Mouse (Mus musculus) thymus, postnatal 10 days (tissue): ENCODE results near the gene Mon1a.

Experiments used
- DNase-seq, 2 experiments: peaks; one replicate each; pipeline ENCODE4 v3.0.0; 2021; ENCODE audit warnings: low spot score in 2 of 2

Mon1a gene

DNA sequence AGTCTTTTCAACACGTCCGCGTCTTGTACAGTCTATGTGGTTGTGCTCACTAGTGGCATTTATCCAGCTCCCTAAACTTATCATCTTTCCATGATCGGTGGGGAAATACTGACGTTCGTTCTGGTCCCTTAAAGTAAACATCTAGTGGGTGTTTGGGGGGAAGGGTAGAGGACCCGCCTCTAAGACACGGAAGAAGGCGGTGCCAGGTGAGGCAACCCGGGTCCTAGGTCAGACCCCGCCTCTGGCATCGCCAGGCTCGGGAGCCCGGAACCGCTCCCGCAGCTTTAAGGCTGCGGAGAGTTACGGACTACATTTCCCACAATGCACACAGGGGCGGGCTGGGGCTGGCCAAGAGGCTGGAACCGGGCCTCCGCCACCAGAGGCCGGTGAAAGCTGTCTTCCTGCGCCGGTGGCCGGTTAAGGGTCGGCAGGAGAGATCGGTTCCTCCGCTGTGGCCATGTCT is at the start of gene Mon1a:
Gene Mon1a (plus strand): TSS at position 348 of the 463 bp plus-strand sequence.
- peak; percentile 85 to 88 for DNase-seq

DNA sequence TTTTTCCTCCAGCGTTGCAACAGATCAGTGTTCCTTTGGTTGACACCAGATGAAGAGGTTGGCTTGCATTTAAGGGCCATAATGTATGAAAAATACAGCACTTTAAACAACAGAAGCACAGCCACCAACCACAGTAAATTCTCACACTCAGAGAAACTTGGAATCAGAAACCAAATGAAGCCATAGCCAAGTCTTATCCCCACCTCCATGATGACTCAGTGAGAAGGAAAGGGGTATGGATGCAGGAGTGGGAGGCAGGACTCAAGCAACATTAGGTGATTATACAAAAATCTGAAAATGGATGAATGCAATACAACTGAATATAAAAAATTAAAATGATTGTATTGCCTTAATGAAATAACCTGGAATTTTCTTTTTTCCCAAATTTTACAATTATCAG is 49.1 kb upstream of the Mon1a start:
- no peak for DNase-seq

DNA sequence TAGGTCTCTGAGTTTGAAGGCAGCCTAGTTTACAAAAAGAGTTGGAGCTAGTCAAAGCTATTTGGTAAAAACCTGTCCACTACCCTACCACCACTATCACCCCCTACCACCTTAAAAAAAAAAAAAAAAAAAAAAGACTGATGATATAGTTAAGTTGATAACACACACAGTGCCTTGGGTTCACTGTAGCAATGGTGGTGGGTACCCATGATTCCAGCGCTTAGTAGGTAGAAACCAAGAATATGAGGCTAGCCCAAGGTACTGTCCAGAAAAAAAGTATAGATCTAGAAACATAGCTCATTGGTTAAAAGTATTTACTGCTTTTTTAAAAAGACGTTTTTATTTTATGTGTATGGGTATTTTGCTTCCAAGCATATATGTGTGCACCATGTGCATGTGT is 45.2 kb upstream of the Mon1a start:
- no peak for DNase-seq

DNA sequence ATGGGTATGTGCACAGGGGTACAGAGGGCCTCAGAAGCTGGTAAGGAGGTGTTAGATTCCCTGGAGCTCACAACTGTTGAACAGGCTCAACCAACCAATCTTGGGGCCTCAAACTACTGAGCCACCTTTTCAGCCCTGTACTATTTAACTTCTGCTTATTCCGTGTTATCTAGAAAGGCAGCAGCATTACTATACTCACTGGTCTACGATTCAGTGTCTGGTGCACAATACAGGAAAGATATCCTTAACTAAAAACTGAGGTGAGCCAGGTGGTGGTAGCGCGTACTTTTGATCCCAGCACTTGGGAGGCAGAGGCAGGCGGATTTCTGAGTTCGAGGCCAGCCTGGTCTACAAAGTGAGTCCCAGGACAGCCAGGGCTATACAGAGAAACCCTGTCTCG is 39.0 kb upstream of the Mon1a start:
- no peak for DNase-seq

DNA sequence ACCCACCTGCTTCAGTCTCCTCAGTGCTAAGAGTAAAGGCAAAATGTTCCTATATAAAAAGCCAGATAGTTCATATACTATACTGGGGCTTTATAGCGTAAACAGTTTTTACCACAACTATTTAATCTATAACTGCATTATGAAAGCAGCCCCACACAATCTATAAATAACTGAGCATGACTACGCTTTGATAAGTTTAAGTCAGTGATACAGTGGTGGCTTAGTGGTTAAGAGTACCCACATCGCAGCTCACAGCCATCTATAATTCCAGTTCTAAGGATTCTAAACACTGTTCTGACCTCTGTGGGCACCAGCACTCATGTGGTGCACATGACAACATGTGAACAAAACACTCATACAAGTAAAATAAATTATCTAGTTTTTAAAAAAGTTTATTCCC is 29.6 kb upstream of the Mon1a start:
- no peak for DNase-seq

DNA sequence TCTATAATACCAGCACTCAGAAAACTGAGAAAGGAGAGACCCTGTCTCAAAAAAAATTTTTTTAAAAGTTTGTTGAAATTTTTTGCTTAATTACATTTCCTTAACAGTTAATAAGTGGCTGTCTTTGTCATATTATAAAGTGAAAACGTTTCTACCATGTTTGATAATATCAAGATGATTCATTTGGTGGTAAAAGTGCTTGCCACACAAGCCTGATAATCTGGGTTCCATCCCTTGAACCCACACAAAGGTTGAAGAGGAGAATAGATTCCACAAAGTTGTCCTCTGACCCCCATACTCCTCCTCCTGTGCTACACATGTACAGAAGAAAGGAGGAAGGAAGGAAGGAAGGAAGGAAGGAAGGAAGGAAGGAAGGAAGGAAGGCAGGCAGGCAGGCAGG is 23.5 kb upstream of the Mon1a start:
- no peak for DNase-seq

DNA sequence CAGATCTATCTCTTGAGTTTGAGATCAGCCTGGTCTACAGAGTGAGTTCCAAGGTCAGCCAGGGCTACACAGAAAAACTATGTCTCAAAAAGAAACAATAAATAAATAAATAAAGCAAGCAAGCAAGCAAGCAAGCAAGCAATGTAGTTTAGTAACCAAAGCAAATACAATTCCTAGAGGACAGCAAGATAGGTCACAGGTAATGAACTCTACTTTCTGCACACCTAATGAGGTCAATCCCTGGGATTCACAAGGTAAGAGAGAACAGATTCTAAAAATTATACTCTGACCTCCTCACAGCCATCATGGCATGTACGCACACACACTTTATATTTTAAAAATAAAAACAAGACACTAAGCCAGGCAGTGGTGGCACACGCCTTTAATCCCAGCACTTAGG is 21.9 kb upstream of the Mon1a start:
- no peak for DNase-seq

DNA sequence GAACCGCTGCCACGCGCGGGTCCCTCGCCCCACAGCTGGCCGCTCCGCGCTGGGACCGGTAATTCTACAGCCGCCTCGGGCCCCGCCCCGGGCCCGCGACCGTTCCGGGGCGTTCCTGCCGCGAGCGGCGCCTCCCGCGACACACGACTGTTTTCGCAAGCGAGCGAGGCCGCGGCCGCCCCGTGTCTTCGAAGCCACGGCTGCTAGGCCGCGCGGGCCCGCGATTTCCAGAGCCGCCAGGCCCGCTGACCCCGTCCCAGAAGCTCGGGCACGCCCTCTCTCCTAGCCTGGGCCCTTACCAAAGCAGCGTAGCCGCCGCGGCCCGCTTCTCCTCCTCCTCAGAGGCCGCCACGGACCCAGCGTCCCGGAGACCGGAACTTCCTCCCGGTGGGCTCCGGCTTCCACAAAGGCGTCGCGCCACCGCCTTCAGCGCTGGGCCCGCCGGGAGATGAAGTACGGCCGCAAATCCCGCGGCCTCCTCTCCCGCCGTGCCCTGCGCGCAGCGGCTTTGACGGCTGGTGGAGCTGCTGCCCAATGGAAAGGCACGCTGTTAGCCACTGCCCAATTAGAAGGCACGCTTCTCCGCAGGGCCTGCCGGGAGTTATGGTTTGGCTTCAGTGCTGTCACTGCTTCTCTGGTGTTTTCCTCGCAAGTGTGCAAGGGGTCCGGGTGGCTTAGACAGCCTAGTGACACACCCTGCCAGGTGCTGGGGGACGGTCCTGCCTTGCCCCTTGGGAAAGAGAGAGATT is 15.4 kb upstream of the Mon1a start:
- peak; percentile 90 to 93 for DNase-seq

DNA sequence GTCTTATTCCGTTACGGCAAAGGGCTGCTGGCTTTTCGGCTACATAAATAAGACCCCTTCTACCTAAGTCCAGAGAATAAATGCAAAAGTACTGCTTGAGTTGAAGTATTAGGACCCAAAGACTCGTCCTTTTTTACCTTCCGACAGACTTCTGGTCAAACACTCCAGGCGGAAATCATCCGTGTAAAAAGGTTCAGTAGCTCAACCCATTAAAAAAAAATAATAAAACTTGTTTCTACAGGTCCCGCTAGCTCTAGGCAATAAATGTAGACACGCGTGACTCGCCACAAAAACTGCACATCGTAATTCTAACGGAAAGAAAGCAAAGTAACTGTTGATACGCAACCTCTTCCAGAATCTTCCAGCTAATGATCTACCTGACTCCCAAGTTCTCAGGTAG is 14.8 kb upstream of the Mon1a start, which contains the start of gene Rbm6:
Gene Rbm6 (minus strand): TSS at position 101 of the 400 bp plus-strand sequence.
- DNase-seq, result no peak

DNA sequence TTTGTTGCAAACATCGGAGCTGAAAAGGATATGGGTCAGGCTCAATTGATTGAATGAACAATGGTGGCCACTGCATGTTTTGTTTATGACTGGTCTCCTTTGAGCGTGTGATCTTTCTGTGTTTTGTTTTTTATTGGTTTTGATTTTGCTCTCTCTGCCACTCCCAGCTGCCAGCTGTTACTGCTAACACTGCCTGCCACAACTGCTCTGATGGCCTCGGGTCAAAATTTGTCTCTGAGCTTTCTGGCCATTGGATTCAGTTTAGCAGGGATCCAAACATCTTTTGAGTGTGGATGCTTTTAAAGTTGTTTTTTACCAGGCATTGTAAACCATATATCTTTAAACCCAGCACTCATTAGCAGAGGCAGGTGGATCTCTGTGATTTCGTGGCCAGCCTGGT is 7.5 kb upstream of the Mon1a start:
- no peak for DNase-seq

DNA sequence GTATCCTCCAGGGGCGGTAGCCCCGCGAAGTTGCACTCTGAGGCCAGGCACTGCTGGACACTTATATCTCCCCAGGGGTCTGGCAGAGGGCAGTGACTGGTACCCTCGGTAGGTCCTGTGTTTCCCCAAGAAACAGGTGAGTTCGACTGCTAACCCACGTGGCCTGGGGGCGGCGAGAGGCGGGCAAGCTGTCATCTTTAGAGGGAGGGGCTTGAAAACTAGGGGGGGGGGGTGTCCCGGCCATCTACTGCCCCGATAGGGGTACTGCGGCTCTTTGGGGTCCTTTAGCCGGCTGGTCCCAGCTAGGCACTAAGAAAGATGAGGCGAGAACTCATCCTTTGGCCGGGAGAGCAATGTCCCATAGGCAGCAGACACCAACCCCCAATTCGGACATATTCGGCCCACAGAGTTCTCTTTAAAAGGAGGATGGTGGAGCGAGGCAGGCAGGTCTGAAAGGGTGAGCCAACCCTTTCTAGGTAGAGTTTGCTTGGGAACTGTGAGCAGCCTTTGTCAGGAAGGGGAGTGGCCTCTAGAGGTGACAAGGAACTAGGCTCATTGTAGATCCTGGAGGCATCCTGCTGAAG is 408 bp downstream of the Mon1a start:
- DNase-seq, result peak; percentile 32 to 33

DNA sequence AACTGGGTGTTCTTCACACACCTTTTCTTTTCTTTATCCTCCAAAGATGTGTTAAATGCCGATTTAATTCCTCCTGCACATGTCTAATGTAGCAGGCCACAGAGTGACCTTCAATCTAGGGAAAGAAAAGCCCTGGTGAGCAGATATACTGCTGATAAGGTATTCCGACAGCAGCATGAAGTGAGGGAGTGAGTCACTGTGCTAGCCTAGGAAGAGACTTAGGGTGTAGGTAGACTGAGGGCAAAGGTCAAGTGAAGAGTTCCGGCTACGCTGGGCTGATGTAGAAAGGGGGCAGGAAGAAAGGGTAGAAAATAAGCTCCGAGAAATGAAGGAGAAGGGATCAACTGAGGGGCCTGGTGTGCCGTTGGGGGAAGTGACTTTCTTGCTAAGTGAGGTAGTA is 2.3 kb downstream of the Mon1a start:
- no peak for DNase-seq

DNA sequence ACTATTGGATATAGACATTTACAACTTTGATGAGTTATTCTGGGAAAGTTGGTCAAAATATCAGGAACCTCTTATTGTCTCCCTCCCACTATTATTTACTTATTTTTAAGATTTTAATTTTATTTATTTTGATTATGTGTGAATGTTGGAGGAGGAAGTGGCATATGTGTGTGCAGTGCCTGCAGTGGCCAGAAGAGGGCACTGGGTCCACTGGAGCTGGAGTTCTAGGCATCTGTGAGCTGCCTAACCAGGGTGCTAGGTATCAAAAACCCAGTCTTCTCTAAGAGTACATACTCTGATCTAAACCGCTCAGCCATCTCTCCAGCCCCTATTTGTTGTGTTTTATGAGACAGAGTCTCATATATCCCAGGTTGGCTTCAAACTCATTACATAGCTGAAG is 3.1 kb downstream of the Mon1a start:
- peak in 1 of 2 experiments; percentile 32 for DNase-seq

DNA sequence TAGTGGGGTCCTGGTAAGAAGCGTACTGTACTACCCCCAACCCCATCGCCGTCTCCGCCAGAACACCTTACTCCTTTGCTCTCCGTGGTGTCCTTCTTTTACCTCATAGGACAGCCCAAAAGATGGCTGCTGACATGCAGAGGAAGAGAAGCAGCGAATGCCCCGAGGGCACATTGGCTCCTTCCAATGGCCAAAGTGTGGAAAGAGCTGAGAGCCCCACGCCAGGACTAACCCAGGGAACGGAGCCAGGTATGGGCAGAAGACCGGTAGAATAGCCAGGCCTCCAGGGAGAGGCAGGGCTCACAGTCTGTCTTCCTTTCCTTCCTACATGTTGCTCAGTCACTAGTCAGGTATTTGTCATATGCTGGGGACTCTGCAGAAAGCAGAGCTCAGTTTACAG is 10.6 kb downstream of the Mon1a start:
- DNase-seq, result no peak

DNA sequence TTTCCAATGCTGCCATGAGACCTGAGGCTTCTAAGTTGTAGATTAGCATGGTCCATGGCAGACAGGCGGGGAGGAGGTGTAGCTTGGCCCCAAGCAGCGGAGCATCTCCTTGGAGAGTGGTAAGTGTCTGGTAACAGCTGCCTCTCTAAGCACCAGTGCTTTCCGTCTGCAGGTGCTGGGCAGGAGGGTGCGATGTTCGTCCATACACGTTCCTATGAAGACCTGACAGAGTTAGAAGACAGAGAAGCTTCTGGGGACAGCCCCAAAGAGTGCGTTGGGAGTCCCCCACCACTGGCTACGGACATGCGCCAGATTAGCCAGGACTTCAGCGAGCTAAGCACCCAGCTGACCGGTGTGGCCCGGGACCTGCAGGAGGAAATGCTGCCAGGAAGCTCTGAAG is 11.9 kb downstream of the Mon1a start:
- DNase-seq, result no peak

DNA sequence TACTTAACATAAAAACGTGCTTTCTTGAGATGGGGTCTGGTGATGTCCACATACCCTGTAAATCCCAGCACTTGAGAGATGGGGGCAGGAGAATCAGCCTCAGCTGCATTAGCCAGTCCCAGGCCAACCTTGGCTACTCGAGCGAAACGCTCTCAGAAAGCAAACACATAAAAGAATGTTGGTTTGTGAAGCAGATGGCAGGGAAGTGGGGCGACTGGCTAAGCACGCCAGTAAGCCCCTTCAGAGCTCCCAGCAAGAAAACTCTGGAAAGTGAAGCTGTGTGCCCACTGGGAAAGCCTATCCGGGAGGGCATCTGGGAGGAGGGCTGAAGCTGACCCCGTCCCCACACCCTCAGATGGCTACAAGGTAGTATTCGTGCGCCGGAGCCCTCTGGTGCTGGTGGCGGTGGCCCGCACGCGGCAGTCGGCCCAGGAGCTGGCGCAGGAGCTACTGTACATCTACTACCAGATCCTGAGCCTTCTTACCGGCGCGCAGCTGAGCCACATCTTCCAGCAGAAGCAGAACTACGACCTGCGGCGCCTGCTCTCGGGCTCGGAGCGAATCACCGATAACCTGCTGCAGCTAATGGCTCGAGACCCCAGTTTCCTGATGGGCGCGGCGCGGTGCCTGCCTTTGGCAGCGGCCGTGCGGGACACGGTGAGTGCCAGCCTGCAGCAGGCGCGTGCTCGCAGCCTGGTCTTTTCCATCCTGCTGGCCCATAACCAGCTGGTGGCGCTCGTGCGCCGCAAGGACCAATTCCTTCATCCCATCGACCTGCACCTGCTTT is 13.1 kb downstream of the Mon1a start:
- DNase-seq, result peak; percentile 27 to 61

DNA sequence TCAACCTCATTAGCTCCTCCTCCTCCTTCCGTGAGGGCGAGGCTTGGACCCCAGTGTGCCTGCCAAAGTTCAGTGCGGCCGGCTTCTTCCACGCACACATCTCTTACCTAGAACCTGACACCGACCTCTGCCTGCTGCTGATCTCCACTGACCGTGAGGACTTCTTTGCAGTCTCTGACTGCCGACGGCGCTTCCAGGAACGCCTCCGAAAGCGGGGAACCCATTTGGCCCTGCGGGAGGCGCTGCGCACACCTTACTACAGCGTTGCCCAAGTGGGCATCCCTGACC is 13.6 kb downstream of the Mon1a start:
- DNase-seq, result no peak

DNA sequence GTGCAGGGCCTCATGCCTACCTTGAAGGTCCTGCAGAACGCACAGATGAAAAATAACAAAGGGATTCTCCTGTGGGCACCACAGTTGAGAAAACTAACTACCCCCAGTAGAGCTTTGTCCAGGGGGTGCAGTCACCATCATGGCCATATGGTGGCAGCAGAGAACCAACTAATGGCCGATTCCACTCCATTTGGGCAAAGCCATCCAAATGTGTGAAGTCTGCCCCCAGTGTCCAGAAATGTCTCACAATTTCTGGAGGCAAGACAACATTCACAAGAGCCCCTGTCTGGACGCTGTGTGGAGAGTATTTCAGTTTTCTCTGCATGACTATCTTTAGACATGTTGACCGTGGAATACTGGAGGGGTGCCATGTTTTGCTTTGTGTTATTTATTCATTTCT is 16.8 kb downstream of the Mon1a start:
- DNase-seq, result peak; percentile 71 to 87

DNA sequence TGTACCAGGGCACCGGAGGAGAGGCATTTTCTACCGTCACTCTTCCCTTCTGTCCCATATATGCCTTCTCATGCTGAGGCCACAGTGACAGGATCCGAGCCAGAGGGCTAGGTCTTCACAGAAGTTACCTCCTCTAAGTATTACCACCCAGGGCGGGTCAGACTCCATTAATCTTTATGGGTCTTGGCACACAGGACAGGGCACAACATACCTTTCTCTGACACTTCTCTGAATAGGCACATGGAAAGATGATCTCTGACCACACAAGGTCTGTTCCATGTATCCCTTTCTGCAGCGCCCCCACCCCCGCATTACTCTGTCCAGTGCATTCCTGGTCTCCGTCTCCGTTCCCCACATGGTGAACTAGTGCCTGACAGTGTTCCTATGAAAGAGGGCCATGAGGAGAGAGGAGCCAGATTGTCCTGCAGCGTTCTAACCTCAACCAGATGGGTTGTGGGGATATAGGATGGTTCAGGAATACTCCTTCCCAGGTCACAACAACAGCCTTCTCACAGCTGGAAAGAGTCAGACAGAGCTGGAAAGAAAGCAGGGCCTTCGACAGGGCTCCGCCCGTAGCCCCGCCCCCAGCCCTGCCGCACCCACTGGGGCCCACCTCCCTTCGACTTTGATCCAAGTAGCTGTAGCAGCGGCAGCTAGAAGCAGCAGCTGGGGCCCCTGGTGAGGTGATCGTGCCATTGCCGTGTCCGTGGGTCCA is 18.5 kb downstream of the Mon1a start, which contains the start of gene Mst1r:
Gene Mst1r (plus strand): TSS at position 622 of the 715 bp plus-strand sequence.
- peak; percentile 72 to 82 for DNase-seq

DNA sequence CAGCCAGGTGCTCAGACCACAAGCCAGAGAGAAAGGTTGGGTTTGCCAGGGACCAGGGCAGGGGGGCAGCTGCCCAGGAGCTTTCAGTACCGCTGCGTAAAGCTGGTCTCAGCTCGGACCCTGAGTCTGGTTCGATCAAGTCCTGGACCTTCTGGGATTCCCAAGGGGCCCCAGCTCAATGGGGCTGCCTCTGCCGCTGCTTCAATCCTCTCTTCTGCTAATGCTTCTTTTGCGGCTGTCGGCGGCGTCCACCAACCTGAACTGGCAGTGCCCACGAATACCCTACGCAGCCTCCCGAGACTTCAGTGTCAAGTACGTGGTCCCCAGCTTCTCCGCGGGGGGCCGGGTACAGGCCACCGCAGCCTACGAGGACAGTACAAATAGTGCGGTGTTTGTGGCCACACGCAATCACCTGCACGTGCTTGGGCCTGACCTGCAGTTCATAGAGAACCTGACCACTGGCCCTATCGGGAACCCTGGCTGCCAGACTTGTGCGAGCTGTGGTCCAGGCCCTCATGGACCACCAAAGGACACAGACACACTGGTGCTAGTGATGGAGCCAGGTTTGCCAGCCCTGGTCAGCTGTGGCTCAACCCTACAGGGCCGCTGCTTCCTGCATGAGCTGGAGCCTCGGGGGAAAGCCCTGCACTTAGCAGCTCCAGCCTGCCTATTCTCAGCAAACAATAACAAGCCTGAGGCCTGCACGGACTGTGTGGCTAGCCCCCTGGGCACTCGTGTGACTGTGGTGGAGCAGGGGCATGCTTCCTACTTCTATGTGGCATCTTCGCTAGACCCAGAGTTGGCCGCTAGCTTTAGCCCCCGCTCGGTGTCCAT is 19.2 kb downstream of the Mon1a start:
- no peak for DNase-seq

DNA sequence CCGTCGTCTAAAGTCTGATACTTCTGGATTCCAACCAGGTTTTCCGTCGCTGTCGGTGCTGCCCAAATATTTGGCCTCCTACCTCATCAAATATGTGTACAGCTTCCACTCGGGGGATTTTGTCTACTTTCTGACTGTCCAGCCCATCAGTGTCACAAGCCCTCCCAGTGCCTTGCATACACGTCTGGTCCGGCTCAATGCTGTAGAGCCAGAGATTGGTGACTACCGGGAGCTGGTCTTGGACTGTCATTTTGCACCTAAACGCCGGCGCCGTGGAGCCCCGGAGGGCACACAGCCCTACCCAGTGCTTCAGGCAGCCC is 19.8 kb downstream of the Mon1a start:
- no peak for DNase-seq
